Mouse (Mus musculus): Measurements from ENCODE around the gene Mnt. TPM values are rescaled to one million over a fixed set of nuclear protein-coding genes. Genes with fewer than 3 reads are reported as not detected.

Mnt gene
- polyA plus RNA-seq, 1 experiment from 2014 or later, result 7.4 TPM

DNA sequence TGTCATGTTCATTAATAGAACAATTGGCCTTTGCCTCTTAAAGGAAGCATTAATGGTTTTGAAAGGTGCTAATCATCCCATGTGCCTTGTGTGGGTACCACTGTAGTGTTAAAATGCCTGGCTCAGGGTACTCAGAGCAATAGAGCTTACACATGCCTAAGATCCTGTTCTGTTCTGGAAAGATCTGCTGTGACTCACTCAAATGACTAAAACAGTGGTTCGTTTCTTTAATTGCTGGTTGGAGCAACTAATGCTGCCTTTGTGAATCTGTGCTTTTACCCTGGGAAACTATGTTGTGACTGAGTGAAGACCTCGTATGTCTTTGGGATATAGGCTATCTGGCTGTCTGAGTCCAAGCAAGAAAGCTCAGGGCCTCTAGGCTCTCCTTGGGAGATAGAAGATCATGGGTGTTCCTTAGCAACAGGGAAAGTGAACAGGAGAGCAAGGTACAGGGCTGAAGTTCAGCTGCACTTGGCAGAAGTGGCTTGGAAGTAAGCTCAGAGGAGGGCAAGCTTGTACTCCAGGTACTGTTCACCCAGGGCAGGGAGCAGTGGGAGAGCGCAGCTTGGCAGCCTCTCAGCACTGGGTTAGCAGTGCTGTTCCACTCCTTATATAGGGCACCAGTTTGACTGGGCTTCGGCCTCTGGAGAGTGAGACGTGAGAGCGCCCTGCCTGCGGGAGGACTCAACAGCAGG lies 7.8 kb upstream of the Mnt start:
- no peak for DNase-seq (ENCODE audit: low spot score)
- Histone ChIP-seq H3K27me3 (ENCODE audit: insufficient read depth, poor library complexity, severe bottlenecking) (no peaks in the 10 kb centered on the region), H3K4me3 (no peak overlapping the region), H3K9me3 (no peaks in the 10 kb centered on the region), H3K36me3 (peaks cover 34% of the 10 kb centered on the region), H3K27ac (no peak overlapping the region), H3K4me1 (replicated peaks) (no peaks in the 10 kb centered on the region)
- WGBS, result 85% methylated on average over 7 of the region's 7 CpGs

- 67% methylated on average over 7 of the region's 7 CpGs for WGBS
- Histone ChIP-seq H3K27ac (no peak overlapping the region), H3K4me1 (replicated peaks) (peaks cover 19% of the 10 kb centered on the region), H3K4me3 (no peak overlapping the region), H3K9me3 (no peaks in the 10 kb centered on the region), H3K27me3 (ENCODE audit: insufficient read depth, poor library complexity, severe bottlenecking) (peaks cover 8% of the 10 kb centered on the region; the same call in 1 of the 2 replicates), H3K36me3 (peaks cover 13% of the 10 kb centered on the region; the same call in 1 of the 2 replicates)
- DNase-seq (ENCODE audit: low spot score), result no peak
These were observed 4.6 kb upstream of the Mnt start for GRCm38 (mm10) chr11:74826151-74826550.

DNA sequence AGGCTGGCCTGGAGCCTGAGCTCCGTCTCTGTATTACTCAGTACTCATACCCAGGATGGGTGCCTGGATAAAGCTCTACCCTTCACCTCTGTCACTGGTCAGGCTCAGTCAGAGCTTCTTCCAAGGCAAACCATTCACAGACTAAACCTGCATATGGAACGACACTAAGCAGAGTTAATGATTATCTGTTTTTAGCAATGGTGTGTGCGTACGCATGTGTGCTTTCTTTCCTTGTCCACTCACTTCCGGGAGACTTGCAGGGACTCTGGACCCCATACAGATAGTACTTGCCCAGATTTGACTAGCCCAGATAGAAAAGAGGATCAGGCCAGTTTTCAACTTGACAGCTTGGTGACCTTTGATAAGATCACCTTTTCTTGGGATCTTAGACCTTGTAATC lies 4.0 kb upstream of the Mnt start:
- 88% methylated on average over 5 of the region's 5 CpGs for WGBS
- no peaks in the 10 kb centered on the region for H3K9me3 ChIP-seq
- DNase-seq (ENCODE audit: low spot score), result no peak
- no peak overlapping the region for H3K27ac ChIP-seq
- H3K27me3 ChIP-seq (ENCODE audit: insufficient read depth, poor library complexity, severe bottlenecking), result peaks cover 8% of the 10 kb centered on the region; the same call in 1 of the 2 replicates
- peaks cover 13% of the 10 kb centered on the region; the same call in 1 of the 2 replicates for H3K36me3 ChIP-seq
- peaks cover 19% of the 10 kb centered on the region for H3K4me1 ChIP-seq (replicated peaks)
- no peak overlapping the region for H3K4me3 ChIP-seq

- peaks cover 8% of the 10 kb centered on the region; the same call in 1 of the 2 replicates for H3K27me3 ChIP-seq (ENCODE audit: insufficient read depth, poor library complexity, severe bottlenecking)
- no peak for DNase-seq (ENCODE audit: low spot score)
- H3K4me3 ChIP-seq, result no peak overlapping the region
- no peaks in the 10 kb centered on the region for H3K9me3 ChIP-seq
- peaks cover 13% of the 10 kb centered on the region; the same call in 1 of the 2 replicates for H3K36me3 ChIP-seq
- H3K27ac ChIP-seq, result no peak overlapping the region
- H3K4me1 ChIP-seq (replicated peaks), result peaks cover 27% of the 10 kb centered on the region
- 73% methylated on average over 7 of the region's 7 CpGs for WGBS
These were observed 2.8 kb upstream of the Mnt start for GRCm38 (mm10) chr11:74827791-74828403.

DNA sequence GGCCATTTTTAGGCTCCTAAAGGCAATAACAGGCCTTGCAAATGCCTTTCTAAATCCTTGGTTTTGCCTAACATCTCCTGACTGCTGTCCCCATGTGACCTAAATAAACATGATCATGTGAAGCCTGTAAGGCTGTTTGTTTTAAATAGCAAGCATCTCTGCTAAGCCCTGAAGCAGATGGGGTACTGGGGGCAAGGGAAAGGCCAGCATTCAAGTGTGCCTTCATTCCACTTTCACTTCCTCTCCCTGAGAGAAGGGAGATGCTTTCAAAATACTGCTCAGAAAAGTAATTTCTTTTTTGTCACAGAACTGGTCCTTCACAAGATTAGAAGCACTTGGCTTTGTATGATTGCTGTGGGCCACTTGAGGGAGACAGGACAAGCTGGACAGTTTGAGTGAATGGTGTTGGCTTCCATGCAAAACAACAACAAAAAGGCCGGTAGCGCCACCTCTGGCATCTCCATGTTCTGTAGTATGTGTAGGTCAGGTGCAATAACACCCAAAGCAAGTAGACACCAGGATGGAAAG lies 2.3 kb upstream of the Mnt start:
- peaks cover 33% of the 10 kb centered on the region for H3K4me1 ChIP-seq (replicated peaks)
- no peak overlapping the region for H3K4me3 ChIP-seq
- H3K27me3 ChIP-seq (ENCODE audit: insufficient read depth, poor library complexity, severe bottlenecking), result peaks cover 8% of the 10 kb centered on the region; the same call in 1 of the 2 replicates
- peaks cover 7% of the 10 kb centered on the region; the same call in 1 of the 2 replicates for H3K36me3 ChIP-seq
- H3K9me3 ChIP-seq, result no peaks in the 10 kb centered on the region
- H3K27ac ChIP-seq, result no peak overlapping the region
- 14% methylated on average over 2 of the region's 2 CpGs for WGBS
- no peak for DNase-seq (ENCODE audit: low spot score)

GRCm38 (mm10) chr11:74828965-74829550 lies 1.7 kb upstream of the Mnt start:
- peaks cover 39% of the 10 kb centered on the region for H3K4me1 ChIP-seq (replicated peaks)
- H3K27me3 ChIP-seq (ENCODE audit: insufficient read depth, poor library complexity, severe bottlenecking), result peaks cover 8% of the 10 kb centered on the region; the same call in 1 of the 2 replicates
- 15% methylated on average over 11 of the region's 11 CpGs for WGBS
- H3K4me3 ChIP-seq, result peak overlapping the region; percentile 94
- no peaks in the 10 kb centered on the region for H3K9me3 ChIP-seq
- no peak for DNase-seq (ENCODE audit: low spot score)
- peak overlapping the region; percentile 93 for H3K27ac ChIP-seq
- 0 out of 2 replicates have a peak, but pooled peaks cover 4% of the 10 kb centered on the region for H3K36me3 ChIP-seq

DNA sequence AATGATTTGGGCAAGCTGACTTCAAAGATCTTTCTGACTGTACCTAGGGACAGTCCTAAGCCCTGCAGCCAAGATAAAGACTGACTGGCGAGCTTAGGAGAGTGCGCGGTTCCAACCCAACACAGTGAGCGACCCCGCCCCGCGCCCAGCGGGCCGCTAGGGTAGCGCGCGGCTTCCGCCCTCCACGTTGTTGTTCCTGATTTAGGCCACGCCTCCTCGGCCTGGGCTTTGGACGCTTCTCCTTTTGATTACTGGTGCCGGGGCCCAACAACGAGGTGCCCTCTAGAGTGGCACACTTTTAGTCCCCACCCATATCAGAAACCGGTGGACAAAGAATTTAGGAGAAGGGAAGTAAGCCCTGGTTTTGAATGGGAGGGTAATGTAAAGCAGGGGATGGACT lies 908 bp upstream of the Mnt start:
- under 1% methylated on average over 20 of the region's 20 CpGs for WGBS
- peak overlapping the region; percentile 93 for H3K27ac ChIP-seq
- no peaks in the 10 kb centered on the region for H3K36me3 ChIP-seq
- DNase-seq (ENCODE audit: low spot score), result peak; percentile 85
- H3K4me3 ChIP-seq, result peak overlapping the region; percentile 94
- H3K4me1 ChIP-seq (replicated peaks), result peaks cover 46% of the 10 kb centered on the region
- H3K9me3 ChIP-seq, result no peaks in the 10 kb centered on the region
- peaks cover 8% of the 10 kb centered on the region; the same call in 1 of the 2 replicates for H3K27me3 ChIP-seq (ENCODE audit: insufficient read depth, poor library complexity, severe bottlenecking)

- H3K4me1 ChIP-seq (replicated peaks), result peaks cover 58% of the 10 kb centered on the region
- under 1% methylated on average over 35 of the region's 35 CpGs for WGBS
- 0 out of 2 replicates have a peak, but pooled peaks cover 4% of the 10 kb centered on the region for H3K36me3 ChIP-seq
- DNase-seq (ENCODE audit: low spot score), result peak; percentile 70
- H3K27me3 ChIP-seq (ENCODE audit: insufficient read depth, poor library complexity, severe bottlenecking), result peaks cover 10% of the 10 kb centered on the region; the same call in 1 of the 2 replicates
- H3K27ac ChIP-seq, result peak overlapping the region; percentile 93
- peak overlapping the region; percentile 94 for H3K4me3 ChIP-seq
- H3K9me3 ChIP-seq, result no peaks in the 10 kb centered on the region
These were observed 478 bp downstream of the Mnt start for GRCm38 (mm10) chr11:74831191-74831605.

DNA sequence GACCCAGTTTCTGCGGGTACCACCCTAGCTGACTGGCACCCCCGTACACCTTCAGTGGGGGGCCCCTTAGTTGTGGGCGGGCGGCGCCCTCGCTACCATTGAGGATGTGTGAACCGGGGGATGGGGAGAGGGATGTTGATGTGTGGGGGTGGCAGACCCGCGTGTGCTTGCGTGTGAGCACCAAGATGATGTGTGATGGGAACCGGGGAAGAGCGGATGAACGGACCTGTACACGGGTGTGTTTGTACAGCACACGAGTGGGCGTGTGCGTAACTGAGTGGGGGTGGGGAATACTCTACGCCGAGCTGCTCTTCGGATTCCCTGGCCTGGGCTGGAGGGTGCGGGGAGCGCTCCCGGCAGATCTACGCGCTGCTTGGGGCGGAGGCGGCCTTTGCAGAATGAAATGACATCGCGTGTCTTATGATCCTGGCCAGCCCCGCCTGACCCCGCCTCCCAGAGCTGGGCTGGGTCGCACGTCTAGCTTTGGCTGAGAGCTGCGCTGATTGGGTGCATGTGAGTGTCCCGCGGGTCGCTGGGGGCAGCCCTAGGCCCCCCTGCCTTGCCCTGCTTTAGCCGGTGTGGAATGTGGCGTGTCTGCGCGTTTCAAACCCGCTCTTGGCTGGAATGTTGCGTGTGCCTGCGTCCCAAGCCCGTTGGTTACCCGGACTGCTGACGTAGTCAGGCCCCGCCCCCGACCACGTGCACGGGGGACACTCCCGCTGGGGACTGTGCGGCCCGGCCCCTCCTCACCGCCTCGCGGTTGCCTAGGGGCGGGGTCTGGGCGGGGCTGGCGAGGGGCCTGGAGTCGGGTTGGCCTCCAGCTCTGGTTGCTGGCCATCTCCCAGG lies 1.1 kb downstream of the Mnt start:
- Histone ChIP-seq H3K27ac (peak overlapping the region; percentile 93), H3K9me3 (no peaks in the 10 kb centered on the region), H3K27me3 (ENCODE audit: insufficient read depth, poor library complexity, severe bottlenecking) (peaks cover 16% of the 10 kb centered on the region; the same call in 1 of the 2 replicates), H3K36me3 (peaks cover 11% of the 10 kb centered on the region; the same call in 1 of the 2 replicates), H3K4me3 (peak overlapping the region; percentile 94), H3K4me1 (replicated peaks) (peaks cover 65% of the 10 kb centered on the region)
- peak; percentile 99 for DNase-seq (ENCODE audit: low spot score)
- WGBS, result under 1% methylated on average over 61 of the region's 61 CpGs

DNA sequence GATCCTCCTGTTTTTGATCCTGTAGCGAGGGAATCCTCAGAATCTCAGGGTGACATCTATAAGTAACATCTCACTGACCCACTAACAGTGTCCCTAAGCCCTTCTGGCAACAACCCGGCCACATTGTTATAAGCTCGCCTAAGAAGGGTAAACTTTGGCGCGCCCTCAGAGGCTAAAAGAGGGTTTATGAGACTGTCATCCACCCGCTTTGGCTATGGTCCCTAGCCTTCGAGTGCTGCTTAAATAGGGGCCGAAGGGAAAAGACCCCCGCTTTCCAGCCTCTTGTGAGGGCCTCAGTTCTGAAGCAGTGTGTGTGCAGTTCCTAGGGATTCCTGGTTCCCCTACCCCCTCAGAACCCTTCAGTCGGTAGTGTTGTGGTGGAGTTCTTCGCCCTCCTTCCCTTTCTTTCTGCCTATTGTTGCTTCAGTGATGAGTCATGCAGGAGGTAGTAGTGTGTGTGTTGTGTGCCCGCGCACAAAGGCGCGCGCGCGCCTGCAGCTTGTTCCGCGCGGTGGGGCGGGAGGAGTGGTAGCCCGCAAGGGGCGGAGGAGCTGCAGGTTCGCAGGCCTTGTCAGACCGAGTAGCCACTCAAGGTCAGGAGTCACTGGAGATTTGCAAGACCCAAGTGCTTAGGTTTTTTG lies 1.9 kb downstream of the Mnt start:
- Histone ChIP-seq H3K27me3 (ENCODE audit: insufficient read depth, poor library complexity, severe bottlenecking) (peaks cover 17% of the 10 kb centered on the region; the same call in 1 of the 2 replicates), H3K36me3 (peaks cover 14% of the 10 kb centered on the region; the same call in 1 of the 2 replicates), H3K9me3 (no peaks in the 10 kb centered on the region), H3K4me3 (peak overlapping the region; percentile 94), H3K4me1 (replicated peaks) (peaks cover 73% of the 10 kb centered on the region), H3K27ac (peak overlapping the region; percentile 93)
- DNase-seq (ENCODE audit: low spot score), result peak; percentile 63
- WGBS, result 1% methylated on average over 26 of the region's 26 CpGs

- 91% methylated on average over 8 of the region's 8 CpGs for WGBS
- peak overlapping the region; percentile 94 for H3K4me3 ChIP-seq
- H3K27me3 ChIP-seq (ENCODE audit: insufficient read depth, poor library complexity, severe bottlenecking), result peaks cover 11% of the 10 kb centered on the region; the same call in 1 of the 2 replicates
- no peaks in the 10 kb centered on the region for H3K9me3 ChIP-seq
- peaks cover 79% of the 10 kb centered on the region for H3K4me1 ChIP-seq (replicated peaks)
- no peak for DNase-seq (ENCODE audit: low spot score)
- peaks cover 14% of the 10 kb centered on the region; the same call in 1 of the 2 replicates for H3K36me3 ChIP-seq
- peak overlapping the region; percentile 93 for H3K27ac ChIP-seq
These were observed 3.0 kb downstream of the Mnt start for GRCm38 (mm10) chr11:74833536-74834358.
